Mouse (Mus musculus): ENCODE measurements around the gene Coa4. TPM values are rescaled to one million over a fixed set of nuclear protein-coding genes. Genes with fewer than 3 reads are reported as not detected.
A peak's percentile ranks its signal among the peaks of the same experiment; 100 is the strongest.

Gene Coa4
- 10 to 100 TPM in 1 of 2 experiments, 1 to 10 TPM in 1; 9.1 to 10.4 TPM for total RNA-seq (2021)
- long read RNA-seq, experiment 1, transcript Coa4-201 (2 exons, 1,391 nt): major isoform, 19 of 23 reads
- long read RNA-seq, experiment 1, partial matches to known transcripts: 4 of 23 reads
- long read RNA-seq, experiment 1, other reads (novel, unspliced or antisense): 0 of 23 reads
- long read RNA-seq, experiment 2, transcript Coa4-201 (2 exons, 1,391 nt): major isoform, 9 of 10 reads
- long read RNA-seq, experiment 2, partial matches to known transcripts: 1 of 10 reads
- long read RNA-seq, experiment 2, other reads (novel, unspliced or antisense): 0 of 10 reads

DNA sequence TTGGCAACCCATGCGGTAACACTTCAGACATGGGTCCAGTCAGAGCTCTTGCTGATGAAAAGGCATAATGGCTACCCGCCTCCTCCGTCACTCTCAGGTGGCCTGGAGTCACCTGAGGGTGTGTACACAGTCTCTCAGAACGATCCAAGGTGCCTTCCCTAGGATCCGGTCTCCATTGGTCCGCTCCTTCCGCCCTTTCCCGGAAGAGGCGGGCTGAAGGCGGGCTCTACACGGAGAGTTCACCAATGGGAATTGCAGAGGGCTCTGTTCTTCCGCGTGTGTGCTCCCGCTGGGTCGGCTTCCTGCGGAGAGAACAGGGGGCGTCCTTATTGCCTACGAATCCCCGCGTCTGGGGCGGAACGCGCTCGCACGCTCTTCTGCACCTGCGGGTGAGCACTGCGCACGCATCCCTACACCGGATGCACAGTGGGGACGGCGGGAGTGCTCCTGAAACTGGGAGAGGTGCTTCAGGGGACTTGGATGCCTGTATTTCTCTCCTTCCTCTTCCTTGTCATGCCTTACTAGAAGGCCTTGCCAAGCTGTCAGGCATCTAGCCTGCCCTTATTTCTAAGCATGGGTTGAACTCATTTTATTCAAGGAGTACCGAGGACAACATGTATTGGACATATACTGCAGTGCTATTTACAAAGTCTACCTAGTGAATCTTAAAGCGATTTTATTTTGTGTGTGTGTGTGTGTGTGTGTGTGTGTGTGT lies at the start of gene Coa4:
Gene Coa4, plus strand, starts transcription at position 268 of the 715 bp plus-strand sequence.
- DNase-seq: peak; percentile 86 to 90

DNA sequence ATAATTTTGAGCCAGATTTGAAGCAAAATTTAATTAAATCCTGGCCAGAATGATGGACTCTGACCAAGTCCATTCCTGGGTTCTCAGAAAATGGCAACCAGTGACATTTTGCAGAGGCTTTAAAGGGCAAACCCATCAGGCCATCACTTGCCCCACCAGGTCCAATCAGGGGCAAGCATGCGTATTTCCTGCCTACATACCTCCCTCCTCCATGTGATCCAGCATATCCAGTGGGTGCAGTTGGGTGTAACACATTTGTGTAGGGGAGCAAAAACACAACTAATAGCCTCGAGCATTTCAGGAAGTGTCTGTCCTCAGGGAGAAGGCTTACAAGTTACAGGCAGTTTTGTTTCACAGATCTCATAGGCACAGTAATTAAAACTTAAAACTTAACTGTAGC lies 49.6 kb upstream of the Coa4 start:
- no peak for DNase-seq

DNA sequence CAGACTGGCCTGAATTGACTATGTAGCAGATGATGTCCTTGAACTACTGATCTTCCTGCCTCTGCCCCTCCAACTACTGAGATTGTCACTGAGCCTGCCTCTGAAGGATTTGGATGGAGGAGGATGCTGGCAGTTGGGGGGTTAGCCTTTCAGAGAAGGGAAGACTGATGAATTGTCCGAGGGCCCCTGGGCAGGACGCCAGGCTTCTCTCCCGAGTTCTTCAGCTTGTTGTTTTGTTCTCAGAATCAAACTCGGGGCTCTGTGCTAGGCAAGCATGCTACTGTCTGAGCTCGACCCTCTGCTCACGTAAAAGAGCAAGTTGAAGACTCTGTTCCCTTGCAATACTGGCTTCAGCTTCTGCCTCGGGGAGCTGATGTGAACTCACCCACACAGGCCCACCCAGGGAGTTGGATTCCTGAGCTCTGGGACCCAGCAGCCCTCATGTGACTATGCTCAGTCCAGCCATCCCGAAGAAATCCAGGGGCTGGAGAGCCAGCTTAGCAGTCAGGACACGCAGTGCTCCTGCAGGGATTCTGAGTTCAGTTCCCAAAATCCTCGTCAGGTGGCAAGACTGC lies 48.3 kb upstream of the Coa4 start:
- peak; percentile 39 to 53 for DNase-seq

DNA sequence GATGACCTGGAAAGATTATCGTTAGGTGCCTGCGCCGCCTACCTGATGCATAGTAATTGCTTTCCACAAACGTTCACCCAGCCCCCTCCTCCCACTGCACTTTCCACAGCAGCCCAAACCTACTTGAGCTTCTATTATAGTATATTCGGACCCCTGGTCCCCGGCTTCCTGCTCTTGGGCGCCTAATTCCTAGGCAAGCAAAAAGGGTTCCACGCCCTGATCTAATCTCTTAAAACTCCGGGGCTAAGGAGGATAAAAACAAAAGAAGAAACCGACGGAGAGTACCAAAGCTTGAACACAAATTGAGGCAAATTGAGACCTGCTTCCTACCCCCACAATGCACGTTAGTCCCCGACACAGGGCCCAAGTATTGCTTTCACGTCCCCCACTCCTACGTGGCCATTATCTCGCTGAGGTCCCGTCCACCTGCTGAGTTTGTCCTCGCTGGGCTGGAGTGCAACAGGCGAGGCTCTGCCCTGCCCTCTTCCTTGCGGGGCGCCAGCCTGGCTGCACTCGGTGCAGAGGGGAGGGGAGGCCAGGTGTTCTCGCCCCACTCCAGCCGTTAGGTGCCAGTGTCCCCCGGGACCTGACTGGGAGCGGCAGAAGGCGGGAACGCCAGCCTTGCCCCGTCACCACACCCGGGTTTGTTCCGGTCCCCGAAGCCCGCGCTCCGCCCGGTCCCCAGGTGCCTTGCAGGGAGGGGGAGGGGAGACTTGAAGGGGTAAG lies 44.3 kb upstream of the Coa4 start:
- DNase-seq: peak in 1 of 2 experiments; percentile 65

DNA sequence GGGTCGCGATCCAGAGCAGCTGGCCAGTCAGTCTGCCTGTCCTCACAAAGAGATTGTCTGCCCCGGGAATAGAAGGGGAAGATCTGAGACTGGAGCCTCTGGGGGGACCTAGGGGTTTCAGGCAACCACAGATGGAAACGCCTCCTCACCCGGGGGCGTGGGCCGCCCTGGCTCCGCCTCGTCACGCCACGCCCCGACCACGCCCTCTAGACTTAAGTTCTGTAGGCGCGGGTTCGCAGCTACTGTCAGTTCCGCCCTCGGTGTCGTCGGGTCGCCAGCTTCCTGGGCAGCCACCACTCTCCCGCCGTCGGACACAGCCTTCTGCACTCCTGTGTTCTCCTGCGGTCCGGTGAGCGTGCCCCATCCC lies 43.8 kb upstream of the Coa4 start, which contains the start of gene Ucp2:
Gene Ucp2, plus strand, starts transcription at position 221 of the 367 bp plus-strand sequence.
- peak; percentile 87 to 91 for DNase-seq

DNA sequence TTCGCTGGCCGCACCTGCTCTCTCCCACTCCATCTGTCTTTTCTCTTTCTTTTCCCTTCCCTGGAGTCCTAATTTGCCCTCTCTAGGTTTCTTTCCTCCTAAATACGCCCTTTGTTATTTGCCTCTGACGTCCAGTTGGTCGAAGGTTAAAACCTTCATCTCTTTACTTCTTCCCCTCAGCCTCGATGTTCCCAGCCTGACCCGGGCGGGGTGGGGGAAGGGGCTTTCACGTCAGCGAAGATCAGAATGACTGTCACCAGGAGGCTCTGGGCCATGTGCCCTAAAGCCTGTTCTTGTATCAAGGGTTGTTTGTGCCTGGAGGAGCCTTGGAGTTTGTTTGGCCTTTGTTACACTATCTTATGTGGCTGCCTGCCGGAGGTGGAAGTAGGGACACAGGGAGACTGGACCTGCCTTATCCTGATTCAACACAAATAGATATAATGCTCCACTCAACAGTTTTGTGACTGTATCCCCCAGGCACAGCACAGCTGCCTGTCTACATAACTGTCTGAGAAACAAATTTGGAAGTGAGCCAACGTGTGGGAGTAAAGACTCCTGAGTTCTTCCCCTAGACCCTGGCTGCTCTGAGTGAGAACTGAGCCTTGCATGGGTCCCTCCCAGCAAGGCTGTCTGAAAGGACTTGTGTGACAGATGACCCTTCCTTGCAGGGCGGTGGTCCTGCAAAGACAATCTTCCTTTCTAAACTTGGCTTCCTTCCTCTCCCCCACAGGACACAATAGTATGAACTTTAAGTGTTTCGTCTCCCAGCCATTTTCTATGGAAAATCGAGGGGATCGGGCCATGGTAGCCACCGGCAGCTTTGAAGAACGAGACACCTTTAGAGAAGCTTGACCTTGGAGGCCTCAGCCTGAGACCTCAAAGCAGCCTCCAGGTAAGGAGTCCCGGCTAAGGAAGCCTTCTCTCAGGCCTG lies 43.1 kb upstream of the Coa4 start:
- DNase-seq: peak in 1 of 2 experiments; percentile 55

DNA sequence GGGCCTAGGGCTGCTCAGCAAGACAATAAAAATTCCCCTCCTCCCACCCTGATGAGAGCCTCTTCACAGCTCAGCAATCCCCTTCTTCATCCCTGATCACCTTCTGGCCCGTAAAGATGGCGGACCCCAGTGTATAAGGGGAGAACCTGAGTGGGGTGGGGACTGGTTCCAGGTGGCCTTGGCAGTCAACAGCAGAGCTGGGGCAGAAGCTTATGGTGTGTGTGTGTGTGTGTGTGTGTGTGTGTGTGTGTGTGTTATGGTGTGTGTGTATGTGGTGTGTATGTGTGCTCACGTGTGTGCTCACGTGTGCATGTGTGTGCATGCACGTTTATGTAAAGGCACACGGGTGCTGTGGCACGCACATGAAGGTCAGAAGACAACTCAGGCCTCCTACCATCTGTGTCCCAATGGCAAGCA lies 42.4 kb upstream of the Coa4 start:
- DNase-seq: no peak

DNA sequence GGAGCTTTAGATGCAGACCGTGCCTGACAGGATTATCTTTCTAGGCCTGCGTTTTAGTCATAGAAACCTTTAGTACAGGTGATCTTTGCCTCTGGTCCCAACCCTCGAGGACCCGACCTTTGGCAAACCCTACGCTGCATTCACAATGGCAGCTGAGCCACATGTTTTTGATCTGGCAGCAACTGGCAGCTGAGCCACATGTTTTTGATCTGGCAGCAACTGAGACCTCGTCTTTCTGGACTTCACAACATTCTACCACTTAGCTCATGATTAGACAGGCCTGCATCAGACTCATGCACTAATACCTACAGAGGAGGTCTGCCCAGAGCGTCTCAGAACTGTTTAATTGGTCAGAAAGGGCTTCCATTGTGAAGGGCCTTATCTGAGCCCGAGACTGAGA lies 41.8 kb upstream of the Coa4 start:
- no peak for DNase-seq

DNA sequence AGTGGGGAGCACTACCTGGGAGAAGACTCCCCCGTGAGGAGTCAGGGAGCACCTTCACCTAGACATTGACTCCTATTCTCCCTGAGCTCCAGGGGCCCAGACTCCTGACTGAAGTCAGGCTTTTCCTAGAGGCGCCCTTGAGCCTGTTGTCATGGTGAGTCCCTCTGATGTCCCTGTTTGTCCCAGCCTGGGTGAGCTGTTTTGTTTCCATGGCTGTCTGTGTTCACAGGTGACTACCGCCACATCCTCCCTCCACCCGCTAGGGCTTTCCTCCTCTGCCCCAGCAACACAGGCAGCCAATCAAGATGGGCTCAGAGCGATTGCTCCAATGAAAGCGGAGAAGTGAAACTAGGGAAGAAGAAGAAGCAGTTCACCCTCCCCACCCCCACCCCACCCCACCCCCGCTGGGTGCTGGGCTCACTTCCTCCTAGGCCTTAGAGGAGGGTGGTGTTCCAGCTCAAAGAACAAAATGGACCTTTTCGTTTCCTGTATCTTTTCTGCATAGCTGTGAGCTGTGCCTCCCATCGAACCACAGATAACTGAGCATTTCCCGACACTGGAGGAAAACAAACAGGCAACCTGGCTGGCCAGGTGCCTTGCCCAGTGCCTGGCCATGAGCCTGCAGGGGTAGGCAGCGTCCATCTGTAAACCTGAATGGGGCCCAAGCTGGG lies 41.2 kb upstream of the Coa4 start:
- peak; percentile 75 to 78 for DNase-seq

DNA sequence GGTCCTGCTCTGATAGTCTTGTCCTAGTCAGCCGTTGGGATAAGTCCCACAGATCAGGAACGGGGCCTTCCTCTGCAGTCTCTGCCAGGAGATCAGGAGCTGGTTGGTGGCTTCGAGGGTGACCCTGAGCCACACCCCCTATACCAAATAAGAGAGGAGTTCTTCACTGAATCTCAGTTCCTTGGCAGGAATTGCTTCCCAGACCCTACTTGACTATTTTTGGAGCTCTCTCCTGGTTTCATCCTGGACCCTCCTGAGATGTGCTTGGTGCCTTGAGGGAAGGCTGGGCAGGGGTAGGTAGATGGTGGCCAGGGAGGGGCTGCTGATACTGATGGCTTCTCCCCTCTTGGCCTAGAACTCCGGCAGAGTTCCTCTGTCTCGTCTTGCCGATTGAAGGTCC lies 40.5 kb upstream of the Coa4 start:
- DNase-seq: no peak

DNA sequence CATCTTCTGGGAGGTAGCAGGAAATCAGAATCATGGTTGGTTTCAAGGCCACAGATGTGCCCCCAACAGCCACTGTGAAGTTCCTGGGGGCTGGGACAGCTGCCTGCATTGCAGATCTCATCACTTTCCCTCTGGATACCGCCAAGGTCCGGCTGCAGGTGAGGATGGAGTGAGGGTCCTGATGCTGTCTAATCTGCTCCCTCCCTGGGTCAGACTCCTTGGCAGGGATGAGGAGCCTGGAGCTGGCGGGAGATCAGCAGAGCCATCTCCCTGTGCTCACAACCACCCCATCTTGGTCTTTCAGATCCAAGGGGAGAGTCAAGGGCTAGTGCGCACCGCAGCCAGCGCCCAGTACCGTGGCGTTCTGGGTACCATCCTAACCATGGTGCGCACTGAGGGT lies 40.1 kb upstream of the Coa4 start:
- no peak for DNase-seq

DNA sequence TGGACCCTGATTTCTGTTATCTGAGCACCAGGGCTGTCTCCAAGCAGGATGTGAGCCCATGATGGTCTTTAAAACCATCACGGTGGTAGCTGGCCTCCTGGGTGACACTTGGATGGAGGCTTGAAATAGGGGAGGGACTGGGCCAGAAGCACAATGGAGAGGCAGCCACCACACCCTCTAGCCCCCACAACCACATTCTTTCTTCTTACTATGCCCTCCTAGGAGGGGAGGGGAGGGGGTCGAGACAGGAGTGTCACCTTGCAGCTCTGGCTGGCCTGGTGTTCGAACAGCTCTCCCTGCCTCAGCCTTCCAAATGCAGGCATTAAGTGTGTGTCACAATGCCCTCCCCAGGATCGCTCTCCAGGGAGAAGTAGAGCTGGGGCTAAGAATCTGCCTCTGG lies 39.5 kb upstream of the Coa4 start:
- no peak for DNase-seq

DNA sequence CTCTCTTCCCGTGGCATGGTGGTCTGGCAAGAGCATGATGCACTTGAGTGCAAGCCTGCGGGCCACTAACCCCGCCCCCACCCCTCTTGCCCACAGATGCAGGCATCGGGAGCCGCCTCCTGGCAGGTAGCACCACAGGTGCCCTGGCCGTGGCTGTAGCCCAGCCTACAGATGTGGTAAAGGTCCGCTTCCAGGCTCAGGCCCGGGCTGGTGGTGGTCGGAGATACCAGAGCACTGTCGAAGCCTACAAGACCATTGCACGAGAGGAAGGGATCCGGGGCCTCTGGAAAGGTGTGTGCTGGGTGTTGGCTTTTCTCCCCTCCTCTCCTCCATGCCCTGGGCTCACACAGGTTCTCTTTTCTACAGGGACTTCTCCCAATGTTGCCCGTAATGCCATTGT lies 38.9 kb upstream of the Coa4 start:
- no peak for DNase-seq

DNA sequence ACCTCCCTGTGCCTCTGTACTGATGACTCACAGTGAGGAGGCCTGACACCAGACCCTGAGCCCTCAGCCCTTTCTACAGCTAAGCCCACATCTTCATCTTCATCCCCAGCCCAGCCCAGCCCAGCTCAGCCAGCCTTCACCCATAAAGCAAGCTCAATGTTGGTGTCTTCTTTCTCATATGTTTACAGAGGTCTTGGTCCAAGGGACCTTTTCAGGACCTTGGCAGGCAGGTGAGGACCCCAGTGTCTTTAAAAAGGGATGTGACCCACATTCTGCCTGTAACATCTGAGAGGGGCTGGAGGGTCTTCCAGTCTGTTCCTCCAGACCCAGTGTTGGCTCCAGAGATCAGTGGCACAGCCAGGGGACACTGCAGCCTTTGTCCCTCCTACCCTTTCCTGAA lies 37.4 kb upstream of the Coa4 start:
- DNase-seq: no peak

DNA sequence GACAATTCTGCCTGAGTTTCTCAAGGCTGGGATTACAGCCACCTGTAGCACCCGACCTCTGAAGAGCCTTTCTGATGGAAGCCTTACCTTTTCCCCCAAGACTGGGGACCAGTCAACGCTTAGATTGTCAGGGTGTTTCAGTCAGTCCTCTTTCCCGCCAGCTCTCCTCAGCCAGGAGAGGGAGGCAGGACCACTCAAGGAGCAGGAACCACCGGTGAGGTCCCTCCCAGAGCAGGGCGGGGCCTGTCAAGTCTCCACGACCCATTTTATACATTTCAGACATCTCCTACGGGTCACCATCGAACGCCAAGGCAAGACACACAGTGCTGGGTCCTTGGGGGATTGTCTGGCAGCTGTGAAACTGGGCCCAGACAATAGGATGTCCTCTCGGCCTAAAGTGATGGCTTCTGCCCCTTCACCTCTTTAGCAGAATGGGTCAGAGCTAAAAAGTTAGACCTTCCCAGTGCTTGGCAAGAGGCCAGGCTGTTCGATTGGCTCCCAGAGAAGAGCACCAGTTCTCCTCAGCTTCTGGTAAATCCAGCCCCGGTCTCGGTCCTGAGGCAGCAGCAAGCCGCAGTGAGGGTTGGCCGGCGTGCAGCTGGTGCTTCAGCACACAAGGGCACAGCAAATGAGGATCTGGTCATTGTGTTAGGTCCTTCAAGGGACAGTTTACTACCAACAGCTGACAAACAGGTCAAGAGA lies 36.4 kb upstream of the Coa4 start:
- DNase-seq: peak in 1 of 2 experiments; percentile 34

DNA sequence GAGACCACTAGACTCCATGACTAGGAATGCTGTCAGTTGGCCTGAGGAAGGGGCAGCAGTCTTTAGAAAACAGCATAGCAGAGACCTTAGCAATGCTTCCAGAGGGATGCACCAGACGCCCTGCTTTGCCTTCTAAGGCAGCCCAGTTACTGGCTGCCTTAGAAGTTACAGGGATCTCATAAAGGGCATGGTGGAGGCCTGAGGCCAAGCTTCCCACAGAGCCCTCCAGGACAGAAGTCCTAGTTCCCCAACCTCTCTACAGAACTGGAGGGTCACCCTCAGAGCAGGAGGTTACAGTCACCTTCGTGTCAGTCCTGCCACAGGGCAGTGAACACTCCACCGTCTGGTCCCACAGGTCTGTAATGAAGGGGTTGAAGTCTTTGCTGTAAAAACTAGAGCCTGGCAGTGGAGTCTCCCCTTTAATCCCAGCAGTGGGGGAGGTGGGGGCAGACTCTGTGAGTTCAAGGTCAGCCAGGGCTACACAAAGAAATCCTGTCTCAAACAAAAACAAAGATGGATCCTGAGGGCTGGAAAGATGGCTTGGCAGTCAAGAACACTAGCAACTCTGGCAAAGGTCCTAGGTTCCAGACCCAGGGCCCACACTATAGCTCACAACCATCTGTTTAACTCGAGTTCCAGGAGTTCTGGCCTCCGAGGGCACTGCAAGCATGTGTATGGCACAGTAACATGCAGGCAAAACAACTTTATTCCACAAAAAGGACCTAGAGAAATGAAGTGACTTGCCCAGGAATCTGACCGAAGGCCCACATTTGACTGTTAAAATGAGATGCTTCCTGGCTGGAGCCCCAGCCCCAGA lies 35.6 kb upstream of the Coa4 start:
- DNase-seq: no peak

DNA sequence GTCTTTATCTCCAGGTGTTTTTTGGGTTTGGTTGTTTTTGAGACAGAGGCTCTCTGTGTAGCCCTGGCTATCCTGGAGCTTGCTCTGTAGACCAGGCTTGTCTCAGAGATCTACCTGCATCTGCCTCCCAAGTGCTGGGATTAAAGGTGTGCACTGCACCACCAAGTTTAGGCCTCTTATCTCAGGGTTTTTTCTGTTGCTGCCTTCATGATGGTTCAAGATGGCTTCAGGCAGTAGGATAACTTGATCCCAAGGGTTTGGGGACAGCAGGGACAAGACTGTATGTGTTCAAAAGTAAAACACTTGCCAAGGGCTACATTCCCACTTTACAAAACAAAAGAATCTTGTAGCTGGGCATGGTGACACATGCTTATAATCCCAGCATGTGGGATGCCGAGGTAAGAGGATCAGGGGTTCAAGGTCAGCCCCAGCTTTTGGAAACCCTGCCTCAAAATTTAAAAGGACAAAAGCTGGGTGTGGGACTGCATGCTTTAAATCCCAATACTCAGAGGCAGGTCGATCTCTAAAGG lies 35.0 kb upstream of the Coa4 start:
- no peak for DNase-seq

DNA sequence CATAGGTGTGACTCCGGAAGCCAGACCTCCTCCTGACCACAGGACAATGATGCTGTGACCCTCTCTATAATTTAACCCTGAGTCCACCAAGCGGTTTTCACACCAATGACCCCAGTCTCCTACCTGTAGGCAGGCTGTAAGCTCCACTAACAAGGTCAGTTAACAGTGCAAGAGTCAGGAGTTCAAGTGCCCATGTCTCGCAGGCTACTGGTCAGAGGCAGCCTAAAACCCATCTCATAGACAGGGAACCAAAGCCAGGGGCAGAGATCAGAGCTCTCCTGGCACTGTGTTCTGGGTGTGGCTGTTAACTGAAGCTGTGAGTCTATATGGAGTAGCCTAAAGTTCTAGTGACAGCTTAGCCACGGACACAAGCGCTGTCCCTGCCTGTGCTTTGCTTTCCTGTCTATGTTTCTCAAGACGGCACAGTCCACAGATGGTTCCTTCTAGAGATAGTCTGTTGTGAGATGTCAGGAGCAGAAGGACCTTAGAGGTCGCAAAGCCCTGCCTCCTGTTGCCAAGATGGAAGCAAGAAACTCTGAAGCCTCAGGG lies 34.4 kb upstream of the Coa4 start:
- DNase-seq: no peak

DNA sequence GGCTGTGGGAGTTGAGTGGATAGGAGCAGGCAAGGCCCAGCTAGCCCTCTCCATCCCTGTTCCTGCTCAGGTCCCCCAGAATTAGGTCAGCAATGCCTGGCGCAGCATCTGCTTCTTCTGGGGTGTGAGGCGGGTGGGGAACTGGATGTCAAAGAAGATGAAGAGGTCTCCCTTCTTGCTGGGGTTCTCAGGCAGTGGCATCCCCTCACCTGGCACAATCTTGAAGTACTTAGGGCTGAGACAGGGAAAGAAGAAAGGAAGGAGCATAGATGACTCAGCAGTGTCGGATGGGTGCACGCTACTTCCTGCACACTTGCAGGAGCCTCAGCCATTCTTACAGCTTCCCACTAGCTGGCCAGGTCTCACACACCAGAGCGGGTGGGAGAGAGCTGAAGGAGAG lies 33.8 kb upstream of the Coa4 start:
- DNase-seq: no peak

Measured in adrenal gland, postnatal 36 days (tissue).